Mouse (Mus musculus) kidney, postnatal 4 days (tissue): Measurements from ENCODE around the gene Olfr24.
"Not testable (repeated sequence)": the region's sequence is repeated elsewhere in the genome, so short reads cannot be mapped to it uniquely, and the experiment has no call there.

Source experiments
- DNase-seq, 2 experiments: peaks; one replicate each; pipeline ENCODE4 v3.0.0; 2021; ENCODE audit warnings: mixed read lengths in 2 of 2

Olfr24 gene

DNA sequence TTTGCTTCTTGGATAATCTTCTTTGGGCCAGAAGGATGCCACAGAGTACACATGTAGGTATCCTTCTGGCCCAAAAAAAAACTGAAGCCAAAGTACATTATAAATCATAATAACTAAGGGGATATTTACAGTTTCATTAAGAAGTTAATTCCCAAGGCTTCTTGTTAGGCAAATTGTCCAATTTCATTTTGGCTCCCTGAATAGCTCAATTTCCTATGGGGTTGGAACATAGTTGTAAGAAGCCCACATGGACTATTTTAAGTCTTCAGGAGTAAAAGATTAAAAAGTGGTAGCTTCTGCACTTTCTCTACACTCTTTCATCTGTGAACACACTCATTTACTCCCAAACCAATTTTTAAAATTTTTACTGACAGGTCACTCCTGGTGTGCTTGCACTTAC is at the start of gene Olfr24:
TSS of gene Olfr24 (minus strand) at position 101 of the 400 bp plus-strand sequence.
- DNase-seq: no peak

DNA sequence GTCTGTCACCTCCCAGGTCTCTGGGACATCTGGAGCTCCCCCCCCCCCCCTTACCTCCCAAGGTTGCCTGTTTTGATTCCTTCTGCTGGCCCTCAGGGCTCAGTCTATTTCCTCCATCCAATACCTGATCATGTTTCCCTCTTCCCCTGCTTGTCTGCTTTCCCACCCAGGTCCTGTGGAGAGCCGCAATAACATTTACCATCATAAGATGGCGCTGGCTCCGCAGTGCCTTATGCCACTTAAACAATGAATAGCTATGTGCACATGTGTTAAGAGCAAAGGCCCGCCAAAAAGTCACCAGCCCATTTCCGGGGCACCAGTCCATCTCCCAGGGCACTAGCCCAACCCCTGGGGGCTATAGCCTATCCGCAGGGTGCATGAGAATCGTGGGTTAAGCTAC is 21.5 kb upstream of the Olfr24 start:
- no peak for DNase-seq

DNA sequence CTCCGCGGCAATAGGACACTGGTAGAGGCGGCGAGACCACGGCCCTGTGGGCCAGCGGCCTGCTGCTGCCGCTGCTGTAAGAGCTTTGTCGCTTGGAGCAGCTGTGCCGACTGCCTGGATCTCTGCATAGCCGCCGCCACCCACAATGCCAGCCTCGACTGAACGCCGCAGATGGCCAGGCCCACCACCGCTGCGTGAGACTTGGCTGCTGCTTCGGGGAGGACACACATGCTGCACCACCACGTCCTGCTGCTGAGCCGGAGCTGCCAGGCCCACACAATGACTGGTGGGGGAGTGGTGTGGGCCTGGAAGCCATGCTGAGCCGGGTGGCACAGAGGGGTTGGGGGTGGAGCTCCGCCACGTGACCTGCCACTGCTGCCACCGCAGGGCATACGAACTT is 15.7 kb upstream of the Olfr24 start:
- peak; percentile 2 to 8 for DNase-seq

DNA sequence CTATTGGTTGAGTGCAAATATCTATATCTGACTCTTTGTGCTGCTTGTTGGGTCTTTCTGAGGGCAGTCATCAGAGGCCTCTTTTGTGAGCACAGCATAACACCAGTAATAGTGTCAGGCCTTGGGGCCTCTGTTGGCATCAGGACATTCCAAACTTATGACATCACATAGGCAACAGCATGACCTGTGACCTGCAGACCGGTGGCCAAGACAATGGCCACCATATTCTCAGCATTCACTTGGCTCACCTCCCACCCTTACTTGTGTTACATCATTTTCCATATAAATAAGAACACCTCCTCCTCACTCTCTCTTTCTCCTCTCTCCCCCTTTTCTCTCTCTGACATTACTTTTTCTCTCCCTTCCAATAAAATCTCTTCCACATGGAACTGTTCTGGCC is 15.2 kb upstream of the Olfr24 start:
- peak in 1 of 2 experiments; percentile 2 for DNase-seq

DNA sequence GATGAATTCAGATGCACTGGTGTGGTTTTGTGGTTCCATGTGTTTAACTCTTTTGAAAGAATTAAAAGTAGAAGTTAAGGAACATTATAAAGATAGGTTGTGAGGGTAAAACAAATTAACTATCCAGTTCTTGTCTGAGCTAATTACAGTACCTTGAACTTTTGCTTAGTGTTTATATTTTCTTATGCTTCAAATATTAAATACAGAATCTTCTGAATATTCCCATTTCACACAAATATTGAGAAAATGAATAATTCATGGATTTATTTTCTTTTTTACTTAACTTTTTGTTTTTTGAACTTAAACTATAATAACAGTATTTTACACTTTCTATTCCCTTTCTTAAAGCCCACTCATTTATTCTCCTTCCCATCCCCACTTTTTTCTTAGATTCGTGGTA is 8.2 kb downstream of the Olfr24 start:
- DNase-seq: no peak

DNA sequence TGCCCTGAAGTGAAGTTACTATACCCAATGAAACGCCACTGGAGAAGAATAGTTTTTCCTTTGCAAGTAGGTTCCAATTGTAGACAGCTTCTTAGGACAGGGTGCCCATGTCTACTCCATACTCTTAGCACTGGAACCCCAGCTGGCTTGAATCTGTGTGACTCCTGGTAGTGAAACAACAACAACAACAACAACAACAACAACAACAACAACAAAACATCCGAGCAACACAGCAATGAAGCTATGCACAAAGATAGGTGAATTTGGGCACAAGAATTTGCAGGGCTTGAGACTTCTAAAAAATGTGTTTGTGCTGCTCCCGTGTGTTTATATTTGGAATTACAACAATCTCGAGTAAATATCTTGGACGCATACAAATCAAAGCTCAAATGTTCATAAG is 19.2 kb downstream of the Olfr24 start:
- DNase-seq: no peak

DNA sequence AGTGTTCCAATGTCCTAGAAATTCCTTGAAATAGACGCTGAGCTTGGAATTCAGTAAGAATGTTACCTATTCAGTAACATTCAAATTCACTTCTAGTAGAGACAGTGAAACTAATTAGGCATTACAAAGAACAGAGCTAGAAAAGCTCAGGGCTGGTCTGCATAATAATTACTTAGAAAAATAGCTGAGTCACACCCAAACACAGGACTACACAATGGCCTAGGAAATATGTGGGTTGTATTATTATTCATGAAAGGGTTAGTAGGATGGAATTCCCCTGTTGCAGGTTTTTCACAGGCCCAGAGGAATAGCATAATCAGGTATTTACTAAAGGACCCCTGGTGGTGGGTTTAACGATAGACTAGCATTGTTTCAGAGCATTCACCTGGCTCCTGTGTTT is 29.6 kb downstream of the Olfr24 start:
- DNase-seq: not testable (repeated sequence)

DNA sequence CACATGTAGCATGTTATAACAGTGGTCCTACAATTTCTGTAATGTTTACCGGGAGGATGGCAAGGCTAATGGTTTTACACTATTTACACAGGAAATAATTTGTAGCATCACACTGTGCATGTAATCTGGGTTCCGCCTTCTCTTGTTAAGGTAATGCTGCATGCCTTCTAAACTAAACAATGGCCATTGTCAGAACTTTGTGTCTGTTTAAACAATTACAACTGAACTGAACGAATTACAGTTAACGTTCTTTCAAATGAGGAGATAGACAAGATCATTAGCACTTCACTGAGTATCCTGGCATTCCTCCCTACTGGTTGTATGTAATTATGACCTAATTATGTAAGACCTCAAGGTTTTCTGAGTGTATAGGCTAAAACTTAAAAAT is 41.1 kb downstream of the Olfr24 start:
- no peak for DNase-seq

DNA sequence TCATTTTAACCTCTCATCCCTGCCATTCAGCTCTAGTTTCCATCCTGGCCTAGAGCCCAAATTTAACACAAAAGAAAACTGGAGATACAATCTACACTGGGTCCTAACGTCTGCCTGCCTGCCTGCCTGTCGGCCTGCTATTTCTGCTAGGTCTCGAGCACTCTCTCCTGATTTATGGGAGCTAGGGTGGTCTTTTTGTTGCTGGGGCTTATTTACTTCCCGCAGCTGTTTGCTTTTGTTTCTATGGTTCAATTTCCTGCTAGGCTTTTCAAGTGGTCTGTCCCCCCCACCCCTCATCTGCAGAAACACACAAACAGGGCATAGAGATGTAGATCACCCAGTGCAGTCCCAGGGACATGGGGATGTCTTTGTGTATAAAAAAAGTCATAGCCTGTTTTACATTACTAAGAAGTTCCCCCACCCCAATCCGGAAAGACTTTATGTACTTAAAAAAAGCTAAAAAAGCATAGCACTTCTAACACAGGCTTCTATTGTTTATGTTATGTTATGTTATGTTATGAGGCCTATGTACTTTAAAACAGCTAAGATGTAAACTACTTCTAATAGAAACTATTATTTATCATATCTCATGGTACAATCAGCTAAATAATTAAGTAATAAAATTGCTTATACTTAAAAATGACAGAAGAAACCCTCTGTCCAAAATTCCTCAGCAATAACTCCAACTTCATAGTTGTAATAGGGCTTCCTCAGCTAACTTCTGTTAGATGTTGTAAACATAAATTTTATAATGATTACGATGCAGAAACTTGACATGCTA is 41.7 kb downstream of the Olfr24 start:
- DNase-seq: peak; percentile 3 to 12

DNA sequence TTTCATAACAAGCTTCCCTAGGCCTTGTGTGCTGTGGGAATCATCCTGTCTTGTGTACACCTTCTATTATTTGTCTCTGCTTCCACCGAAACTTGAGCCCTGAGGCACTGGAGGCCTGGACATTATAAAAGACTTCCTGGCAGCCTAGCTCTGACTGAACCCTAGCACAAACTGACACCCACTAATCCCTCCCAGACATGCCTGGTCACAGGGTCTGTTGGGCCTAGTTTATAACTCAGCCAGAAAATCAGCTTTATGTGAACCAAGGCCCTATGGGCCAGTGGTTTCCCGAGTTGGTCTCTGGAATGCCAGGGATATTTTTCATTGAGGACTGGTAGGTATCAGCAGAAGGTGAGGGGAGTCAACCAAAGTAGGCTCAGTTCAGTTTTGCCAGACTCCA is 42.8 kb downstream of the Olfr24 start:
- no peak for DNase-seq

DNA sequence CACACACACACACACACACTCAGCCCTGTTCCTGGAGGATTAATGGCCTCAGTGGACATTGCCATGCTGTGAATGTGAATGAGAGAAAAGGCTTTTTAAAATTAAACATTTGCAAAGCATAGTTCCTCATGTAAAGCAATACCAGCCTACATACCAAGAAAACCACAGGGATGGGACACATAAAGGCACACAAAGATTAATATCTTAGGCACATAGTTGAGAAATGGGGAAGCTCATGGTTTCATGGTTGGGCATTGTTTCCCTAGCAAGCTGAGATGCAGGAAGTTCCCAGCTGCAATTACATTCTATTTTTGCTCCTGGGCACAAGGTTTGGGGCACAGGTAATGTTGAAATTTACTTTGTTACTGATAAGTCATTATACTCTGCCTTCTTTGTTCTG is 58.2 kb downstream of the Olfr24 start:
- DNase-seq: no peak
